Mouse (Mus musculus): ENCODE data around the gene Apopt1. TPM values are rescaled to one million over a fixed set of nuclear protein-coding genes. Genes with fewer than 3 reads are reported as not detected.

The Apopt1 gene
- total RNA-seq, 2 experiments from 2014 or later: 36.2 to 38.8 TPM

DNA sequence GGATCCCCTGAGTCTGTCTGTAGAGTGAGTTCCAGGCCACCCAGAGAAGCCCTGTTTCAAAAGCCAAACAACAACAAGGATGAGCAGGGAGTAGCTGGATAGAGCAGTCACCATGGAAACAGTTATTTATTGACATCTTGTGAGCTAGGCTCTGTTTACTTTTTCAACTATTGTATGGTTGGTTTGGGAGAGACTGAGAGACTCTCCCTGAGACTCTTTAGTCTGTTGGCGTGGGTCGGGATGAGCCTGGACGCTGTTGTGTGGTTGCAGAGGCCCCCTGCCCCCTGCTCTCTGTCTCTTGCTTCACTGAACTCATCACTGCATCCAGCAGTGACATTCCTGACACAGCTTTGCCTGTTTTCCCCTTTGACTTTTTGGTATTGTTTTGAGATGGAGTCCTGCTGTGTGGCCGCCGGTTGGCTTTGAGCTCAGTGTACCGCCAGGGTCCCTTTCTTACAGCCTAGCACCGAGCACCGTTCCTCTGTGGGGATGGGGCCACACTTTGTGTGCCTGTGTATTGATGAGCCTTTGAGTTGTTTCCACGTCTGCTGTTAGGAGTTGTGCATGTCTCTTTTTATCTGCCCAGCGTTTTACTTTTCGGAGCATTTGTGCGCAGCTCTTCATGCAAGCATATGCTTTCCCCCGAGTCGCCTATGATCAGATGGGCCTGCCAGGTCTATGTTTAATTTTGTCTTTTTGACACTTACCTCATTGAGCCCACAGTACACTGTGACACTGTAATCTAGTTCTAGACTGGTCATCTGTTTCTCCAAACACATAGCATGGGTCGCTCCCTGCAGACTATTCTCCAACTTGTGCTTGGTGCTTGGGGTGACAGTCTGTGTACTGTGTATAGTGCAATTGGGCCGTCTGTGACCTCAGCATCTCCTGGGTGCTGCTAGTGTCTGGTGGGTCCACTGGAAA lies 53.5 kb downstream of the Apopt1 start:
- peak overlapping the region; percentile 15; the same call in 1 of the 2 replicates for H3K27ac ChIP-seq
- intact Hi-C loops (cut with DNase I): no loop called here
- no peak for TF ChIP-seq CTCF (IDR thresholded peaks at IDR 0.05)
- no peak for DNase-seq (ENCODE audit: extremely low spot score in 1 of 2, low spot score in 2 of 2)
- peak overlapping the region; percentile 20; the same call in 1 of the 2 replicates for H3K4me3 ChIP-seq

DNA sequence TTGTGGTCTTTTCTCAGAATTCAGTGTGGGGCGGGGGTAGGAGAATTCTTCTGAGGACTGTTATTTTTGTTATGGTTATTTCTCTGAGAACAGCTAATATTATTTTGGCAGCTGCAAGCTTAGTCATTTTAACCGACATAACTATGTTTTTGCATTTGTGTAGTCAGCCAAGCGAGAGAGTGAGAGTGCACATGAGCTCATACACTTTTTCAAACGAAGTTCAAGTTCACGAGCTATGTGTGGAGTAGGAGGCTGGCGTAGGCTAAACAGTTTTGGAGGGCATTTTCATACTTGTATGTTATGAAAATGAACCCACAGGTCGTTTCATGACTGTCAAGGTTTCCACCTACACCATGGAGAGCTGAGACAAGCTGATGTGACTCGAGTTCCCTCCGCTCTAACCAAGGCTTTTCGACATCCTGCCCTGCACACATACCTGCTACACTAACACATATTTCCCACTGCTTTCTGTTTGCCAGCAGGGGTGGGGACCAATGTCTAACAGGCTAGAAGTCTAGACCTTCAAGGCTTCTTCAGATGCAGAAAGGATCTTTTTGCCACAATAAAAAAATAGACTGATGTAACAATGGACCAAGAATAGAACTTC lies 55.4 kb downstream of the Apopt1 start:
- no peak overlapping the region for H3K4me3 ChIP-seq
- TF ChIP-seq CTCF (IDR thresholded peaks at IDR 0.05): no peak
- DNase-seq (ENCODE audit: extremely low spot score in 1 of 2, low spot score in 2 of 2): no peak
- H3K27ac ChIP-seq: no peak overlapping the region; the same call in 1 of the 2 replicates
- intact Hi-C loops (cut with DNase I): no loop called here

DNA sequence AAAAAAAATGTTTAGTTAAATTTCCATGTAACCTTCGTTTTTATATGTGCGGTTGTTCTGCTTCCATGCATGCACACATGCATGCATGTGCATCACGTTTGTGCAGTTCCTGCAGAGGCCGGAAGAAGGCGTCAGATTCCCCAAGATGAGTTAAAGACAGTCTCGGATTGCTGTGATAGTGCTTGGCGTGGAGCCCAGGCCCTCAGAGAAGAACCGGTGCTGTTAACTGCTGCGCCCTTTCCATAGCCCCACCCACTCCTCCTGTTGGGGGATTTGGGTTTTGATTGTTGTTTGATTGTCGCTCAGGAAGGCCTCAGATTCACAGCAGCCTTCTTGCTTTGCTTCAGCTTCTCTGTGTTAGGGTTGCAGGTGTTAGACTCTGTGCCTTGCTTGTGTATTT lies 56.2 kb downstream of the Apopt1 start:
- Histone ChIP-seq H3K4me3 (no peak overlapping the region), H3K27ac (no peak overlapping the region)
- peak; percentile 36 for TF ChIP-seq CTCF (IDR thresholded peaks at IDR 0.05)
- no peak for DNase-seq (ENCODE audit: extremely low spot score in 1 of 2, low spot score in 2 of 2)
- intact Hi-C loops (cut with DNase I): no loop called here

GRCm38 (mm10) chr12:111769816-111770577 lies 56.9 kb downstream of the Apopt1 start:
- Histone ChIP-seq H3K27ac (no peak overlapping the region), H3K4me3 (no peak overlapping the region)
- intact Hi-C loops (cut with DNase I): no loop called here
- DNase-seq (ENCODE audit: extremely low spot score in 1 of 2, low spot score in 2 of 2): no peak
- no peak for TF ChIP-seq CTCF (IDR thresholded peaks at IDR 0.05)

DNA sequence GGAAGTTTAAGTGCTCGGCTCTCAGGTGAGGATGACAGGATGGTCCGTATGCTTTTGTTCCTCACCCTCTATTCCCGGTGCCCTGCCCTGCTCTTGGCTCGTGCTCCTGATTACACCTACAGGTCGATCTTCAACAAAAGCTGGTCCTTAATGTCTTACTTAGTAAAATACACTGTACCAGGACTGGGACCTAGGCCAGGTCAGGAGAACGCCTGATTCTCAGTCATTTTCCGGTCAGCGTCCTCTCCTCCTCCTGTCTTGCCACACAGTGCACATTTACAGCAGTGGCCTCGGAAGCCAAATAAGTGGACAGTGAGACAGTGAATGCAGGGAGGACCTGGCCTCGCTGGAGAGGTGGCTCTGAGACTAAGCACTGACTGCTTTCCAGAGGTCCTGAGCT lies 57.6 kb downstream of the Apopt1 start:
- H3K27ac ChIP-seq: no peak overlapping the region
- intact Hi-C loops (cut with DNase I): no loop called here
- DNase-seq (ENCODE audit: extremely low spot score in 1 of 2, low spot score in 2 of 2): no peak
- no peak overlapping the region for H3K4me3 ChIP-seq
- TF ChIP-seq CTCF (IDR thresholded peaks at IDR 0.05): no peak

DNA sequence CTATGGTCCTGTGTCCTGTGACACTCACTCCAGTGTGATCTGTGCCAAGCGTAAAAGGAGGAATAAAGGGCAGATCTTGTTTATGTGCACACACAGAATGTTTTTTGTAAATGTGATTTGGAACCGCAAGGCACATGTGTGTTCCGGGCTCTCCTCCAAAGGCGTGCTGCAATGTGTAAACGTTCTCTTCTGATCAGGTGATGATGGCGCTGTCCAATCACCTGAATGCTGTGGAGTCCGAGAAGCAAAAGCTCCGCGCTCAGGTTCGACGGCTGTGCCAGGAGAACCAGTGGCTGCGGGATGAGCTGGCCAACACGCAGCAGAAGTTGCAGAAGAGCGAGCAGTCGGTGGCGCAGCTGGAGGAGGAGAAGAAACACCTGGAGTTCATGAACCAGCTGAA lies 61.1 kb downstream of the Apopt1 start:
- no peak overlapping the region for H3K4me3 ChIP-seq
- TF ChIP-seq CTCF (IDR thresholded peaks at IDR 0.05): no peak
- DNase-seq (ENCODE audit: extremely low spot score in 1 of 2, low spot score in 2 of 2): no peak
- no peak overlapping the region for H3K27ac ChIP-seq
- intact Hi-C loops (cut with DNase I): no loop called here

GRCm38 (mm10) chr12:111774845-111775244 lies 61.8 kb downstream of the Apopt1 start:
- intact Hi-C loops (cut with DNase I): no loop called here
- TF ChIP-seq CTCF (IDR thresholded peaks at IDR 0.05): no peak
- Histone ChIP-seq H3K4me3 (no peak overlapping the region), H3K27ac (peak overlapping the region; percentile 44; the same call in 1 of the 2 replicates)
- DNase-seq (ENCODE audit: extremely low spot score in 1 of 2, low spot score in 2 of 2): peak in 1 of 2 experiments; percentile 7

- TF ChIP-seq CTCF (IDR thresholded peaks at IDR 0.05): no peak
- H3K27ac ChIP-seq: no peak overlapping the region
- intact Hi-C loops (cut with DNase I): no loop called here
- no peak overlapping the region for H3K4me3 ChIP-seq
- DNase-seq (ENCODE audit: extremely low spot score in 1 of 2, low spot score in 2 of 2): no peak
Measured at GRCm38 (mm10) chr12:111777919-111778318, 64.9 kb downstream of the Apopt1 start.

DNA sequence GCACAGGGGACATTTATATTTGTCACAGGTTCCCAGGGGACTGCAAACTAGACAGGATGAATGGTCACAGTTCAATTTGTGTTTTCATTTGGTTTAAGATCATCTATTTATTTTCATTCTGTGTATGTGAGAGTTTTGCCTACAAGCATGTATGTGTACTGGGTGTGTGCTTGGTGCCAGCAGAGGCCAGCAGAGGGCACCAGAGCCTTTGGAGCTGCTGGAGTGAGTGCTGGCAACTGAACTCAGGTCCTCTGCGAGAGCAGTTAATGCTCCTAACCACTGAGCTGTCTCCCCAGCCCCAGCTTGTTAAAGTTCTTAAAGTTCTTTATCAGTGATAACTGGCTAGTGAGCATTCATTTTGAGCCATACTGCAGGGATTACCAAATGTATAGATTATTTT lies 66.5 kb downstream of the Apopt1 start:
- intact Hi-C loops (cut with DNase I): no loop called here
- TF ChIP-seq CTCF (IDR thresholded peaks at IDR 0.05): peak; percentile 40
- DNase-seq (ENCODE audit: extremely low spot score in 1 of 2, low spot score in 2 of 2): no peak

GRCm38 (mm10) chr12:111785174-111785573 lies 72.1 kb downstream of the Apopt1 start:
- Histone ChIP-seq H3K4me3 (no peak overlapping the region), H3K27ac (no peak overlapping the region)
- TF ChIP-seq CTCF (IDR thresholded peaks at IDR 0.05): no peak
- intact Hi-C loops (cut with DNase I): no loop called here
- no peak for DNase-seq (ENCODE audit: extremely low spot score in 1 of 2, low spot score in 2 of 2)

More for the DNA sequence above, 66.5 kb downstream of the Apopt1 start:
- Histone ChIP-seq H3K27ac (no peak overlapping the region), H3K4me3 (no peak overlapping the region)

DNA sequence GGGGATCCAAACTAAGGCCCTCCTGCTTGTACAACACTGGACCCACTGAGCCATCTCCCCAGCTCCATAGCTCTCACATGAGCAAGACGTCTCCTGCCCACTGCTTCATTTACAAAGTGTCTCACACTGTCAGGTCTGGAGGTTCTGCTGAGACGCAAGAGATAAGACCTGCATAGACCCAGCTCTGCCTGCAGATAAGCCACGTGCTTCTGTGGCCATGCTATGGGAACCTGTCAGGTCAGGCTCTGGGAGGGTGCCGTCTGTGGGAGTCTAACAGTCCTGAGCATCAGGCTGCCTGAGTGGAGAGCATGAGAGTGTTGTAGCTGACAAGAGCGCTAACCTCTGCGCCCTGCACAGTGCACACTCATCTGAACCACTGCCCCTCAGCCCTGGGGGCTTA lies 74.0 kb downstream of the Apopt1 start:
- intact Hi-C loops (cut with DNase I): no loop called here
- no peak for TF ChIP-seq CTCF (IDR thresholded peaks at IDR 0.05)

DNA sequence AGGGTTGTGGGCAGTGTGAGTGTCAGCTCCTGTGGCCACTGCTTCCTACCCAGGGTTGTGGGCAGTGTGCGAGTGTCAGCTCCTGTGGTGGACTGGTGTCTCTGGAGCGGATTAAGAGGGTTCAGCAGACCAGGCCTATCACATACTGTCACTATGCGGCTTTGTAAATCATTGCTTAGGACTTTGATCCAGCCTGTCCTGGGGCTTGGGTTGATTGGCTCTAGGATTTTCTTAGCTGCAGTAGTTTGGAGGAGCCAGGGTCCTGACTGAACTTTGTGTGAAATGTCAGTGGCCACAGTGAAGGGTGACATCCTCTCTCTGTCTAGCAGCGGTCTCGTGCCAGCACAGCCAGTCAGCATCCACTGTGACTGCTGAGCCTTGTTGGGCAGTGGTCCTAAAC lies 77.0 kb downstream of the Apopt1 start:
- intact Hi-C loops (cut with DNase I): no loop called here
- no peak overlapping the region for H3K4me3 ChIP-seq
- TF ChIP-seq CTCF (IDR thresholded peaks at IDR 0.05): no peak
- H3K27ac ChIP-seq: no peak overlapping the region
- no peak for DNase-seq (ENCODE audit: extremely low spot score in 1 of 2, low spot score in 2 of 2)

More for the DNA sequence above, 74.0 kb downstream of the Apopt1 start:
- no peak for DNase-seq (ENCODE audit: extremely low spot score in 1 of 2, low spot score in 2 of 2)
- no peak overlapping the region for H3K4me3 ChIP-seq
- no peak overlapping the region for H3K27ac ChIP-seq
